Mouse (Mus musculus) forebrain, embryonic 11.5 days (tissue): Measurements from ENCODE around the gene Deaf1. TPM values are rescaled to one million over a fixed set of nuclear protein-coding genes. Genes with fewer than 3 reads are reported as not detected.
A peak's percentile ranks its signal among the peaks of the same experiment; 100 is the strongest.

Experiments
- ATAC-seq: fragments of 200-750 bp; cut with Nextera tagmentation; replicated peaks from 2 replicates; pipeline ENCODE4 v1.8.0; 2017; ENCODE audit warnings: moderate TSS enrichment; ENCODE audit not compliant: low FRiP score
- DNase-seq: peaks from one replicate; pipeline ENCODE4 v3.0.0-alpha.2; 2017; ENCODE audit warnings: low spot score
- H3K27ac ChIP-seq: fragments of 300-500 bp; sonication (generic); 2 replicates; pipeline ENCODE4 v1.5.1; 2014; ENCODE audit warnings: low read depth, low read length
- H3K27me3 ChIP-seq: fragments of 300-500 bp; sonication (generic); 2 replicates; pipeline ENCODE4 v1.6.1; 2014; ENCODE audit warnings: mild to moderate bottlenecking, low read length, mixed read lengths; ENCODE audit not compliant: control insufficient read depth, insufficient read depth
- H3K36me3 ChIP-seq: fragments of 300-500 bp; sonication (generic); 2 replicates; pipeline ENCODE4 v1.6.1; 2014; ENCODE audit warnings: mild to moderate bottlenecking, low read length, moderate library complexity, mixed read lengths; ENCODE audit not compliant: control insufficient read depth, insufficient read depth
- H3K4me1 ChIP-seq: fragments of 300-500 bp; sonication (generic); replicated peaks from 2 replicates; pipeline ENCODE4 v1.6.1; 2014; ENCODE audit warnings: low read length, mixed read lengths; ENCODE audit not compliant: control insufficient read depth, insufficient read depth
- H3K4me2 ChIP-seq: fragments of 300-500 bp; sonication (generic); 2 replicates; pipeline ENCODE4 v1.6.1; 2014; ENCODE audit warnings: low read depth, mild to moderate bottlenecking, low read length, moderate library complexity, mixed read lengths; ENCODE audit not compliant: severe bottlenecking
- H3K4me3 ChIP-seq: fragments of 300-500 bp; sonication (generic); 2 replicates; pipeline ENCODE4 v1.5.1; 2014; ENCODE audit warnings: low read depth, low read length
- H3K9ac ChIP-seq: fragments of 300-500 bp; sonication (generic); 2 replicates; pipeline ENCODE4 v1.6.1; 2014; ENCODE audit warnings: low read length
- H3K9me3 ChIP-seq: fragments of 300-500 bp; sonication (generic); 2 replicates; pipeline ENCODE4 v1.6.1; 2016; ENCODE audit warnings: low read length, mixed read lengths; ENCODE audit not compliant: control insufficient read depth
- WGBS: fragments of 180-500 bp; shearing (Covaris S2); extraction: QIAGEN DNeasy Blood & Tissue Kit; methylation state at CpG from one replicate; pipeline ENCODE4 v1.1.7; 2014; 5-methylcytosine and 5-hydroxymethylcytosine counted together
- polyA plus RNA-seq: library from polyadenylated mRNA; unstranded; fragments of >200 nt; fragmentation: Nextera tagmentation; extraction: Ambion mirVana; gene quantifications from 2 replicates; pipeline ENCODE4 v1.2.1, GENCODE M21; 2014

The Deaf1 gene
- polyA plus RNA-seq, 1 experiment from 2014 or later, result 74.2 TPM

GRCm38 (mm10) chr7:141343696-141344095 is 16.2 kb upstream of the Deaf1 start:
- Histone ChIP-seq H3K4me3 (no peak overlapping the region), H3K27me3 (peaks cover 7% of the 10 kb centered on the region), H3K9me3 (no peaks in the 10 kb centered on the region), H3K27ac (no peak overlapping the region), H3K4me1 (0 out of 2 replicates have a peak, but pooled peaks cover 2% of the 10 kb centered on the region), H3K4me2 (no peak overlapping the region), H3K9ac (no peak overlapping the region), H3K36me3 (no peaks in the 10 kb centered on the region)
- WGBS, result 85% methylated on average over 7 of the region's 7 CpGs
- no peak for DNase-seq
- no peak for ATAC-seq

GRCm38 (mm10) chr7:141343230-141343629 is 15.7 kb upstream of the Deaf1 start:
- H3K27me3 ChIP-seq, result peaks cover 7% of the 10 kb centered on the region
- H3K4me2 ChIP-seq, result no peak overlapping the region
- no peak overlapping the region for H3K4me3 ChIP-seq
- H3K9ac ChIP-seq, result no peak overlapping the region
- H3K27ac ChIP-seq, result no peak overlapping the region
- no peak for DNase-seq
- ATAC-seq, result no peak
- H3K9me3 ChIP-seq, result no peaks in the 10 kb centered on the region
- WGBS, result 72% methylated on average over 2 of the region's 2 CpGs
- H3K36me3 ChIP-seq, result no peaks in the 10 kb centered on the region
- 0 out of 2 replicates have a peak, but pooled peaks cover 4% of the 10 kb centered on the region for H3K4me1 ChIP-seq

GRCm38 (mm10) chr7:141341689-141342226 is 14.3 kb upstream of the Deaf1 start:
- no peak overlapping the region for H3K4me3 ChIP-seq
- WGBS, result 76% methylated on average over 10 of the region's 10 CpGs
- H3K9ac ChIP-seq, result no peak overlapping the region
- no peaks in the 10 kb centered on the region for H3K9me3 ChIP-seq
- DNase-seq (no peak), ATAC-seq (no peak)
- no peak overlapping the region for H3K4me2 ChIP-seq
- H3K27me3 ChIP-seq, result peaks cover 7% of the 10 kb centered on the region
- no peak overlapping the region for H3K27ac ChIP-seq
- no peaks in the 10 kb centered on the region for H3K36me3 ChIP-seq
- 0 out of 2 replicates have a peak, but pooled peaks cover 4% of the 10 kb centered on the region for H3K4me1 ChIP-seq

GRCm38 (mm10) chr7:141340476-141340875 is 13.0 kb upstream of the Deaf1 start:
- H3K36me3 ChIP-seq, result no peaks in the 10 kb centered on the region
- no peaks in the 10 kb centered on the region for H3K9me3 ChIP-seq
- no peak overlapping the region for H3K9ac ChIP-seq
- H3K27me3 ChIP-seq, result peaks cover 7% of the 10 kb centered on the region
- H3K27ac ChIP-seq, result no peak overlapping the region
- 82% methylated on average over 6 of the region's 6 CpGs for WGBS
- H3K4me1 ChIP-seq, result 0 out of 2 replicates have a peak, but pooled peaks cover 4% of the 10 kb centered on the region
- ATAC-seq, result no peak
- H3K4me3 ChIP-seq, result no peak overlapping the region
- H3K4me2 ChIP-seq, result no peak overlapping the region
- DNase-seq, result no peak

- ATAC-seq, result no peak
- 75% methylated on average over 7 of the region's 7 CpGs for WGBS
- no peak overlapping the region for H3K4me3 ChIP-seq
- 0 out of 2 replicates have a peak, but pooled peaks cover 4% of the 10 kb centered on the region for H3K4me1 ChIP-seq
- H3K27ac ChIP-seq, result no peak overlapping the region
- no peaks in the 10 kb centered on the region for H3K9me3 ChIP-seq
- no peak overlapping the region for H3K4me2 ChIP-seq
- DNase-seq, result no peak
- peaks cover 7% of the 10 kb centered on the region for H3K27me3 ChIP-seq
- no peaks in the 10 kb centered on the region for H3K36me3 ChIP-seq
- no peak overlapping the region for H3K9ac ChIP-seq
Observed at GRCm38 (mm10) chr7:141340023-141340422, 12.5 kb upstream of the Deaf1 start.

GRCm38 (mm10) chr7:141339215-141339920 is 11.9 kb upstream of the Deaf1 start:
- no peak for ATAC-seq
- WGBS, result 32% methylated on average over 20 of the region's 20 CpGs
- Histone ChIP-seq H3K9me3 (no peaks in the 10 kb centered on the region), H3K4me3 (no peak overlapping the region), H3K27me3 (peaks cover 7% of the 10 kb centered on the region), H3K9ac (peak overlapping the region; percentile 43; the same call in 1 of the 2 replicates), H3K36me3 (no peaks in the 10 kb centered on the region), H3K4me2 (peak overlapping the region; percentile 38; the same call in 1 of the 2 replicates), H3K27ac (no peak overlapping the region), H3K4me1 (0 out of 2 replicates have a peak, but pooled peaks cover 4% of the 10 kb centered on the region)
- no peak for DNase-seq

GRCm38 (mm10) chr7:141338576-141339131 is 11.2 kb upstream of the Deaf1 start, which contains the start of gene Eps8l2:
Eps8l2 (plus strand) TSS chr7:141338880.
- H3K4me1 ChIP-seq, result 0 out of 2 replicates have a peak, but pooled peaks cover 4% of the 10 kb centered on the region
- DNase-seq (peak; percentile 65), ATAC-seq (0 out of 2 replicates have a peak, but pooled peaks have one; percentile 55)
- no peaks in the 10 kb centered on the region for H3K36me3 ChIP-seq
- peak within 1 kb of the TSS; percentile 38; the same call in 1 of the 2 replicates for H3K4me2 ChIP-seq
- 2% methylated on average over 23 of the region's 23 CpGs for WGBS
- H3K9me3 ChIP-seq, result no peaks in the 10 kb centered on the region
- no peak within 1 kb of the TSS for H3K27ac ChIP-seq
- peak within 1 kb of the TSS; percentile 0; the same call in 1 of the 2 replicates for H3K4me3 ChIP-seq
- peaks cover 7% of the 10 kb centered on the region for H3K27me3 ChIP-seq
- H3K9ac ChIP-seq, result peak within 1 kb of the TSS; percentile 43; the same call in 1 of the 2 replicates

- Histone ChIP-seq H3K4me3 (no peak overlapping the region), H3K27me3 (peaks cover 7% of the 10 kb centered on the region), H3K36me3 (no peaks in the 10 kb centered on the region; the same call in 1 of the 2 replicates), H3K4me2 (no peak overlapping the region), H3K9ac (no peak overlapping the region), H3K27ac (no peak overlapping the region), H3K4me1 (0 out of 2 replicates have a peak, but pooled peaks cover 4% of the 10 kb centered on the region), H3K9me3 (no peaks in the 10 kb centered on the region)
- 84% methylated on average over 3 of the region's 3 CpGs for WGBS
- DNase-seq (no peak), ATAC-seq (no peak)
Observed at GRCm38 (mm10) chr7:141337716-141338416, 10.4 kb upstream of the Deaf1 start.
